Mouse (Mus musculus): Measurements from ENCODE around the gene Chit1. TPM values are rescaled to one million over a fixed set of nuclear protein-coding genes. Genes with fewer than 3 reads are reported as not detected.

Gene Chit1
- total and polyA plus RNA-seq, 3 experiments = not detected

DNA sequence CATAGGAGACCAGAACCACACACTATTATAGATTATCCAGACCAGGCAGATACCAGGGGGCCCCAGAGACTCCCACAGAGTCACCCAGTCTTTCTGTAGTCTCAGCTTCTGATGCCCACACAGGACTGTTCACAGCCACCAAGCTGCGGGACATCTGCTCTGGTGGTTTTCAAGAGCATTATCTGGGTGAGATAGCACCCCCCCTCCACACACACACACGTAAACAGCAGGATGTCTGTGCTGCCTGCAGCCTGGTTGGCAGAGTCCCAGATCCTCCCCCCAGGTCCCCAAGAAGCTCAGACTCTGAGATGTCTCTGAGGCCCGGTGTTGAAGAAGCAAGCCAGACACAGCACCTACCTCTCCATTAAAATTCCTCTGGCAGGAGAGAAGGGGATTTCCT, 84.5 kb downstream of the Chit1 start:
- no peak for ATAC-seq (ENCODE audit: extremely low read depth, insufficient number of reproducible peaks, low FRiP score, poor library complexity, severe bottlenecking)
- H3K36me3 ChIP-seq (replicated peaks) = no peaks in the 10 kb centered on the region
- peaks cover 75% of the 10 kb centered on the region for H3K27me3 ChIP-seq (ENCODE audit: insufficient read depth, low read length)
- peaks cover 10% of the 10 kb centered on the region; the same call in 1 of the 2 replicates for H3K4me1 ChIP-seq (ENCODE audit: insufficient read depth, low read depth, low read length)
- no peaks in the 10 kb centered on the region for H3K9me3 ChIP-seq (replicated peaks)
- no peak overlapping the region for H3K4me3 ChIP-seq (ENCODE audit: low read depth, low read length)
- no peak for DNase-seq (ENCODE audit: low spot score)
- TF ChIP-seq TAL1 (conservative IDR thresholded peaks at IDR 0.05; ENCODE audit: low read depth, low read length) = no peak
- TF ChIP-seq CTCF (IDR thresholded peaks at IDR 0.05; ENCODE audit: low read depth, low read length) = no peak
- TF ChIP-seq POLR2AphosphoS5 (IDR thresholded peaks at IDR 0.05; ENCODE audit: insufficient replicate concordance, low read depth, low read length) = no peak
- no peak for TF ChIP-seq GATA1 (IDR thresholded peaks at IDR 0.05; ENCODE audit: borderline replicate concordance, low read length)
- TF ChIP-seq GATA2 (IDR thresholded peaks at IDR 0.05; ENCODE audit: borderline replicate concordance, low read depth, low read length) = no peak

DNA sequence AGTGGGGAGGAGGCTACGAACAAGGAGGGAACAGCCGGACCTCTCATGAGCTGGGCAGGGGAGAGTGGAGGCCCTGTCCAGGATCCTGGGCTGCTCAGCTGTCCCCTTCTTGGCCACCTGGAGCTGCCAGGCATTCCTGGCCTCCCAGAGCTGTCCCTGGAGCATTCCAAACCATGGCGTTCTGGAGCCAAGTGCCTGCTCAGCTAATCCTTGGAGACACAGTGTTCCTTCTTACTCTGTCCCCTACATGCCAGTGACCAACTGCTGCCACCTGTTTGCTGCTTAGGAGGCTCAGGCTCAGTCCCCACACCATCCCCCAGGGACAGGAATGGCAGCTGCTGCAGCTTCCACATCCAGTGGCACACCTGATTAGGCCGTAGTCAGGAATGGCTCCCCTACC, 84.9 kb downstream of the Chit1 start:
- no peaks in the 10 kb centered on the region for H3K36me3 ChIP-seq (replicated peaks)
- no peak overlapping the region for H3K4me3 ChIP-seq (ENCODE audit: low read depth, low read length)
- H3K4me1 ChIP-seq (ENCODE audit: insufficient read depth, low read depth, low read length) = peaks cover 10% of the 10 kb centered on the region; the same call in 1 of the 2 replicates
- no peaks in the 10 kb centered on the region for H3K9me3 ChIP-seq (replicated peaks)
- DNase-seq (ENCODE audit: low spot score) (no peak), ATAC-seq (ENCODE audit: extremely low read depth, insufficient number of reproducible peaks, low FRiP score, poor library complexity, severe bottlenecking) (no peak)
- TF ChIP-seq CTCF (IDR thresholded peaks at IDR 0.05; ENCODE audit: low read depth, low read length) (no peak), TAL1 (conservative IDR thresholded peaks at IDR 0.05; ENCODE audit: low read depth, low read length) (no peak), POLR2AphosphoS5 (IDR thresholded peaks at IDR 0.05; ENCODE audit: insufficient replicate concordance, low read depth, low read length) (no peak), GATA2 (IDR thresholded peaks at IDR 0.05; ENCODE audit: borderline replicate concordance, low read depth, low read length) (no peak), GATA1 (IDR thresholded peaks at IDR 0.05; ENCODE audit: borderline replicate concordance, low read length) (no peak)
- H3K27me3 ChIP-seq (ENCODE audit: insufficient read depth, low read length) = peaks cover 71% of the 10 kb centered on the region

DNA sequence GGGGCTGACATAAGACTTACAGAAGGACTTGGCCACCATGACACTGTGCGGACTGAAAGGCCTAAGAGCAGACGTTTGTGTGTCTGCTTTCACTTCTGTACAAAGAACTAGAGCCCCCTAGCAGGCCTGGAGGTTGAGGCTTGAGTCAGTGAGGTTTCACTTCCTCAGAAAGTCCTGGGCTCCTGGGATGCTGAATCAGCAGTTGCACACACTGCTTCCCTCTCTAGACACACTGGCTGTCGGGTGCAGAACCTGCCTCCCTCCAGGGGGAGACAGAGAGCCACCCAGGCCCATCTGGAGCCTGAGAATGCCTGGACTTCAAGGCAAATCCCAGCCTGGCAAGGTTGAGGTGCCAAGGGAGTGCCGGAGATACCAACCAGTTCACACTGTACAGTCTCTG, 85.3 kb downstream of the Chit1 start:
- H3K36me3 ChIP-seq (replicated peaks) = no peaks in the 10 kb centered on the region
- no peaks in the 10 kb centered on the region for H3K9me3 ChIP-seq (replicated peaks)
- DNase-seq (ENCODE audit: low spot score) = peak; percentile 41
- TF ChIP-seq GATA2 (IDR thresholded peaks at IDR 0.05; ENCODE audit: borderline replicate concordance, low read depth, low read length) (no peak), TAL1 (conservative IDR thresholded peaks at IDR 0.05; ENCODE audit: low read depth, low read length) (no peak), POLR2AphosphoS5 (IDR thresholded peaks at IDR 0.05; ENCODE audit: insufficient replicate concordance, low read depth, low read length) (no peak), GATA1 (IDR thresholded peaks at IDR 0.05; ENCODE audit: borderline replicate concordance, low read length) (no peak), CTCF (IDR thresholded peaks at IDR 0.05; ENCODE audit: low read depth, low read length) (peak; percentile 61)
- peaks cover 67% of the 10 kb centered on the region for H3K27me3 ChIP-seq (ENCODE audit: insufficient read depth, low read length)
- peaks cover 10% of the 10 kb centered on the region; the same call in 1 of the 2 replicates for H3K4me1 ChIP-seq (ENCODE audit: insufficient read depth, low read depth, low read length)
- no peak for ATAC-seq (ENCODE audit: extremely low read depth, insufficient number of reproducible peaks, low FRiP score, poor library complexity, severe bottlenecking)
- H3K4me3 ChIP-seq (ENCODE audit: low read depth, low read length) = no peak overlapping the region

DNA sequence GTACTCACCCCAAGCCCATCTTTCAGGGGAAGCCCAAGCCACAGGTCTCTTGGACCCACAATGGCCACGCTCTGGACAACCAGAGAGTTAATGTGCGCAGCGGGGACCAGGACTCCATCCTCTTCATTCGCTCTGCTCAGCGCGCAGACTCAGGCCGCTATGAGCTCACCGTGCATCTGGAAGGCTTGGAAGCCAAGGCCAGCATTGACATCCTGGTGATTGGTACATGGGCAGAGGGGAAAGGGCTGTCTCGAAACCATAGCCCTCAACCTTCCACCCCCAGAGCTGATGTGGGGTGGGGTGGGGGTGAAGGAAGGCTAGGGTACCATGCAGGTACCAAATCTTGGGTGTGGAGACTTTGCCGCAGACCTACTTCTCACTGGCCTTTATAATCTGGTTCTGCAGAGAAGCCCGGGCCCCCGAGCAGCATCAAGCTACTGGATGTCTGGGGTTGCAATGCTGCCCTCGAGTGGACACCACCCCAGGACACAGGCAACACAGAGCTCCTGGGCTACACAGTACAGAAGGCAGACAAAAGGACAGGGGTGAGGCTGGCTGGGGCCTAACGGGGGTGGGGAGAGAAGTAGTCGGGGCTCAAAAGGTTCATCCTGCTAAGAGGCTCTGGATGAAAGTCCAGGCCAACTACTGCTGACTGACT, 86.4 kb downstream of the Chit1 start:
- TF ChIP-seq GATA2 (IDR thresholded peaks at IDR 0.05; ENCODE audit: borderline replicate concordance, low read depth, low read length) = no peak
- TF ChIP-seq CTCF (IDR thresholded peaks at IDR 0.05; ENCODE audit: low read depth, low read length) = no peak
- TF ChIP-seq TAL1 (conservative IDR thresholded peaks at IDR 0.05; ENCODE audit: low read depth, low read length) = no peak
- no peak for TF ChIP-seq GATA1 (IDR thresholded peaks at IDR 0.05; ENCODE audit: borderline replicate concordance, low read length)
- TF ChIP-seq POLR2AphosphoS5 (IDR thresholded peaks at IDR 0.05; ENCODE audit: insufficient replicate concordance, low read depth, low read length) = no peak
- DNase-seq (ENCODE audit: low spot score) = no peak
- no peak overlapping the region for H3K4me3 ChIP-seq (ENCODE audit: low read depth, low read length)
- no peaks in the 10 kb centered on the region for H3K9me3 ChIP-seq (replicated peaks)
- ATAC-seq (ENCODE audit: extremely low read depth, insufficient number of reproducible peaks, low FRiP score, poor library complexity, severe bottlenecking) = no peak
- peaks cover 61% of the 10 kb centered on the region for H3K27me3 ChIP-seq (ENCODE audit: insufficient read depth, low read length)
- H3K4me1 ChIP-seq (ENCODE audit: insufficient read depth, low read depth, low read length) = peaks cover 10% of the 10 kb centered on the region; the same call in 1 of the 2 replicates
- H3K36me3 ChIP-seq (replicated peaks) = no peaks in the 10 kb centered on the region

DNA sequence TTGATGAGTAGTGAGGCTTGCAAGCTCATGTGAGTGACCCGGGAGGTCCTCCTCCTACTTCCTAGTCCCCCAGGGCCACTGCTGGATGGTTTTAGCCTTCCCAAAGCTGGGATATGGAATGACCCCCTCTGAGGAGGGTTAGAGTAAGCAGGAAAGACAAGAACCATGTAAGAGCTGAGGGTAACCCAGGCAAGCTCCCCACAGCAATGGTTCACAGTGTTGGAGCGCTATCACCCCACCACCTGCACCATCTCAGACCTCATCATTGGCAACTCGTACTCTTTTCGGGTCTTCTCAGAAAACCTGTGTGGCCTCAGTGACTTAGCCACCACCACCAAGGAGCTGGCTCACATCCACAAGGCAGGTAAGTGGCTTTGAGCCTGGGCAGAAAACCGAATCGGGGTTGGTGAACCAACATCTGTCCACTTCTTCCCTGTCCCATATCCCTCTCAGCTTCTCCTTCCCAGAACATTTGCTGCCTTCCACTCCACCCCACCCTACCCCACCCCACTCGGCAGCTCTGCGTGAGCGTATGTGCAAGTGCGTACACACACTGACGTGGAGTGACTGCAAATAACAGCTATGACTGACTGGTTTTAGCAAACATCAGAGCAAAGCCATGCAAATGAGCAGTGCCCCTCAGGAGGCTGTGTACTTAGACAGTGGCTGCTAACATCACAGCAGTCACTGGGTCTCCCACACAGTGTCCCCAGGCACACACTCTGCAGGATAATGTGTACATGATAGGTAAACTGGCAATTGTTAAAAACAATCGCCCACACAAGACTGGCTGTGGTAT, 87.4 kb downstream of the Chit1 start:
- ATAC-seq (ENCODE audit: extremely low read depth, insufficient number of reproducible peaks, low FRiP score, poor library complexity, severe bottlenecking) (no peak), DNase-seq (ENCODE audit: low spot score) (no peak)
- H3K27me3 ChIP-seq (ENCODE audit: insufficient read depth, low read length) = peaks cover 62% of the 10 kb centered on the region
- H3K9me3 ChIP-seq (replicated peaks) = no peaks in the 10 kb centered on the region
- H3K4me1 ChIP-seq (ENCODE audit: insufficient read depth, low read depth, low read length) = peaks cover 10% of the 10 kb centered on the region; the same call in 1 of the 2 replicates
- TF ChIP-seq GATA1 (IDR thresholded peaks at IDR 0.05; ENCODE audit: borderline replicate concordance, low read length) = no peak
- TF ChIP-seq TAL1 (conservative IDR thresholded peaks at IDR 0.05; ENCODE audit: low read depth, low read length) = no peak
- TF ChIP-seq GATA2 (IDR thresholded peaks at IDR 0.05; ENCODE audit: borderline replicate concordance, low read depth, low read length) = no peak
- H3K4me3 ChIP-seq (ENCODE audit: low read depth, low read length) = no peak overlapping the region
- H3K36me3 ChIP-seq (replicated peaks) = no peaks in the 10 kb centered on the region

DNA sequence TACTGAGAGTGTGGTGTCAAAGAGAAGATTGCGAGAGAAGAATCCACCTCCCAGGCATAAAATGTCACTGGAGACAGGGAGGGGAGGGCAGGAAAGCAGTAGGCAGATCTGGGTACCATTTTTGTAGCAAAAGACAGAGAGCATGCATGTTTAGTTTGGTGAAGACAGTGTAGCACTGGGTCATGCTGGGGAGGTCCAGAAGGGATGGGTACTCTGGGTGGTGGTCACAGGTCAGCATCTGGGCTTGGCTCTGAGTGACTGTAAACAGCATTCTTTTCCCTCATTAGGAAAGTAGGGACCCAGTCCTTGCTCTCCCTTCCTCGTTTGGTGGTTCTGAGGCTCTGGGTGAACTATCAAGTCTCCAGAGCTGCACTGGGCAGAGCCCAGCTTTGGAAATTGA, 89.4 kb downstream of the Chit1 start:
- H3K27me3 ChIP-seq (ENCODE audit: insufficient read depth, low read length) = peaks cover 54% of the 10 kb centered on the region
- no peaks in the 10 kb centered on the region for H3K9me3 ChIP-seq (replicated peaks)
- no peak for DNase-seq (ENCODE audit: low spot score)
- H3K4me1 ChIP-seq (ENCODE audit: insufficient read depth, low read depth, low read length) = peaks cover 6% of the 10 kb centered on the region; the same call in 1 of the 2 replicates
- no peak for ATAC-seq (ENCODE audit: extremely low read depth, insufficient number of reproducible peaks, low FRiP score, poor library complexity, severe bottlenecking)
- no peak overlapping the region for H3K4me3 ChIP-seq (ENCODE audit: low read depth, low read length)
- H3K36me3 ChIP-seq (replicated peaks) = no peaks in the 10 kb centered on the region
- TF ChIP-seq CTCF (IDR thresholded peaks at IDR 0.05; ENCODE audit: low read depth, low read length) (no peak), TAL1 (conservative IDR thresholded peaks at IDR 0.05; ENCODE audit: low read depth, low read length) (no peak), GATA2 (IDR thresholded peaks at IDR 0.05; ENCODE audit: borderline replicate concordance, low read depth, low read length) (no peak), POLR2AphosphoS5 (IDR thresholded peaks at IDR 0.05; ENCODE audit: insufficient replicate concordance, low read depth, low read length) (no peak), GATA1 (IDR thresholded peaks at IDR 0.05; ENCODE audit: borderline replicate concordance, low read length) (no peak)

Other genes with a start within 250 kb of the Chit1 start
- gene Optc, start 203.2 kb upstream of the Chit1 start, total RNA-seq (2014; fragmentation: Nextera tagmentation) = not detected in 2 replicates
- gene Optc, start 203.2 kb upstream of the Chit1 start, total RNA-seq (2017) = 0.12 TPM in 1 of 2 replicates, not detected in the other
- gene Optc, start 203.2 kb upstream of the Chit1 start, polyA plus RNA-seq (2012) = not detected in 2 replicates
- gene Prelp, start 189.8 kb upstream of the Chit1 start, total RNA-seq (2014; fragmentation: Nextera tagmentation) = not detected in 2 replicates
- 0.06 and 0.11 TPM in 2 replicates for gene Prelp, start 189.8 kb upstream of the Chit1 start, total RNA-seq (2017)
- 0.04 and 0.10 TPM in 2 replicates for gene Prelp, start 189.8 kb upstream of the Chit1 start, polyA plus RNA-seq (2012)
- not detected in 2 replicates for gene Fmod, start 74.0 kb upstream of the Chit1 start, total RNA-seq (2014; fragmentation: Nextera tagmentation)
- gene Fmod, start 74.0 kb upstream of the Chit1 start, total RNA-seq (2017) = 0.16 TPM in 1 of 2 replicates, not detected in the other
- not detected in 2 replicates for gene Fmod, start 74.0 kb upstream of the Chit1 start, polyA plus RNA-seq (2012)
- gene Btg2, start 32.1 kb upstream of the Chit1 start, total RNA-seq (2014; fragmentation: Nextera tagmentation) = 14.3 and 25.7 TPM in 2 replicates
- gene Btg2, start 32.1 kb upstream of the Chit1 start, total RNA-seq (2017) = 12.3 and 13.5 TPM in 2 replicates
- gene Btg2, start 32.1 kb upstream of the Chit1 start, polyA plus RNA-seq (2012) = 2.3 and 4.6 TPM in 2 replicates
- gene Chil1, start 70.9 kb downstream of the Chit1 start, total RNA-seq (2014; fragmentation: Nextera tagmentation) = not detected in 2 replicates
- gene Chil1, start 70.9 kb downstream of the Chit1 start, total RNA-seq (2017) = not detected in 2 replicates
- not detected in 2 replicates for gene Chil1, start 70.9 kb downstream of the Chit1 start, polyA plus RNA-seq (2012)
- gene Mybph, start 82.2 kb downstream of the Chit1 start, total RNA-seq (2014; fragmentation: Nextera tagmentation) = not detected in 2 replicates
- 0.05 TPM in 1 of 2 replicates, not detected in the other for gene Mybph, start 82.2 kb downstream of the Chit1 start, total RNA-seq (2017)
- gene Mybph, start 82.2 kb downstream of the Chit1 start, polyA plus RNA-seq (2012) = not detected in 2 replicates
- gene Adora1, start 124.2 kb downstream of the Chit1 start, total RNA-seq (2014; fragmentation: Nextera tagmentation) = not detected in 2 replicates
- gene Adora1, start 124.2 kb downstream of the Chit1 start, total RNA-seq (2017) = 0.06 and 0.16 TPM in 2 replicates
- not detected in 2 replicates for gene Adora1, start 124.2 kb downstream of the Chit1 start, polyA plus RNA-seq (2012)
- gene Myog, start 178.7 kb downstream of the Chit1 start, total RNA-seq (2014; fragmentation: Nextera tagmentation) = not detected in 2 replicates
- not detected in 2 replicates for gene Myog, start 178.7 kb downstream of the Chit1 start, total RNA-seq (2017)
- not detected in 2 replicates for gene Myog, start 178.7 kb downstream of the Chit1 start, polyA plus RNA-seq (2012)
- not detected in 2 replicates for gene Ppfia4, start 221.7 kb downstream of the Chit1 start, total RNA-seq (2014; fragmentation: Nextera tagmentation)
- gene Ppfia4, start 221.7 kb downstream of the Chit1 start, total RNA-seq (2017) = 0.05 TPM in 1 of 2 replicates, not detected in the other
- gene Ppfia4, start 221.7 kb downstream of the Chit1 start, polyA plus RNA-seq (2012) = 0.13 and 0.20 TPM in 2 replicates

All from G1E (cell line).